Mouse (Mus musculus) skeletal muscle tissue, adult 2 months (tissue): ENCODE results near the gene Dlx6.

ENCODE experiments used
- DNase-seq: peaks from one replicate; pipeline ENCODE4 v3.0.0-alpha.2; 2012; ENCODE audit warnings: low read depth, low spot score

Gene Dlx6

DNA sequence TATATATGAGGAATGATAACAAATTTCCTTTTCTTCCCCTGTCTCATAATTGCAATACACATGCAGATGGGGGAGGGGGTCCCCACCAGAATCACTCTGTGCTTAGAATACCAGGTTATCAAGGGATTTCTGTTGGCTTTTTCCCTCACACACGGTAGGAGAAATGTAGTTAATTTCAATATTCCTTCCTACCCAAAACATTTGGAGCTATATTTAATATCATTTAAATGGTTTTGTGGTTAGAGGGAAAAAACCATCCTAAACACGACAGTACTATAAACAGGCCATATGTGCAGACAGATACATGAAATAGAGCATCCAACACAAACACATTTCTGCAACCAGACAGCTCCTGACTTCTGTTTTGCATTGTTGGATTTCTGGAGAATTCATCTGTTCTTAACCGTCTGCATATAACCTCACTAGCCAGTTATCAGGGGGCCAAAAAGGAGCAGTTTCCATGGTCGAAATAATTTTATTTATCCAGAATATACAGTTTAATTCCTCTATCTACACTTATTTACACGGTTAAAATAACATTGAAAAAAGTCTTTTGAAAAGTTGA is 14.3 kb downstream of the Dlx6 start:
- no peak for DNase-seq

- no peak for DNase-seq
Measured at GRCm38 (mm10) chr6:6877981-6878840, 15.1 kb downstream of the Dlx6 start.

DNA sequence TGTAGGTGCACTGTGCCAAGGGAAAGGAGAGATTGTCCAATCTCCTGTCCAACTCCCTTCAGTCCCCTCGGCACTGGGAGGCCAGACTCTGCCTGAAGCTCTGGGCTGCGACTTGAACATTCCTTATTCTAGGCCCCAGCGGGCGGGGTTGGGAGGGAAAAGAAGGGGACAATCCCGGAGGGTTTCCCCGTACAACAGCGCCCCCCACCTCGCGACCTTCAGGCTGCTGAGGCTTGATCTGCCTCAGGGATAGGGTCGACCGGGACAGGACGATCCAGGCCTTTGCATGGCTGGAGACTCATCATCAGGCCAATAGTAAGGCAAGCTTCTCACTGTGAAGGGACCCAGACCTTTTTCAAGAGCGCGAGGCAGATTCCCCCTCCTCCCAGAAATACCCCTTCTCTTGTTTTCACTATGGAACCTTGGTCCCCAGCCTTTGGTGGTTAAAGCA is 15.7 kb downstream of the Dlx6 start:
- no peak for DNase-seq

- DNase-seq: no peak
Measured at GRCm38 (mm10) chr6:6879371-6880325, 16.5 kb downstream of the Dlx6 start.

DNA sequence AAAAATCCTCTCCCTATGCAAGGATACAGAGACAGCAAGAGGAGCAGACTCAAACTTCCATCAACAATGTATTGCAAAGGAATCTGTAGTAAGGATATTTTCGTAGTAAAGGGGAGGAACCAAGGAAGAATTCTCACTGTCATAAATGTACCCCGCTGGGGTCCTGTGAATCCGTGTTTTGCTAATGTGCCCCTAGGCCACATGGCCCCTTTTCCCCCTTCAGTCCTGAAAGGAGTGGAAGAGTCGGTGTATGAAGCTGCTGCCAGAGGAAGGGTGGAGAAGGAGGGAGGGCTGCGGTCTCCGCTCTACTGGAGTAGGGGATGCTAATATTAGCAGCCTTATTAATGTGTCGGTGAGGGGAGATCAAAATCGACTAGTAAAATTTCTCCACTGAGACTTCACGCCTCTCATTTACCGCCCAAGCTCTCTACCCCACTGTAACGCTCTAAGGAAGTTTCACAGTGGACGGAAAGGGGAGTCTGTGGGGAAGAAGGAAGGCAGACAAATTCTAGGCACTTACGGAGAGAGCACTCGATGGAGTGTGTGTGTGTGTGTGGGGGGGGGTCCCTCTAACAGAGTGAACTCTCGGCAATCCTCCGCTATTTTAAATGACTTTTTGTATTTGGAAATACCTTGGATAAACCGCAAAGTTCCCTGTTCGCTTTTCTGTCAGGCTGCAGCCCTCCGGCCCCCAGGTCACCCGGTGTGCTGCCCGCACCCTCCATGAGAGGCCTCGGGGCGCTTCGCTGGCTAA is 17.4 kb downstream of the Dlx6 start:
- DNase-seq: no peak

- no peak for DNase-seq
Measured at GRCm38 (mm10) chr6:6881115-6881637, 18.0 kb downstream of the Dlx6 start.

GRCm38 (mm10) chr6:6881638-6882190 is 18.6 kb downstream of the Dlx6 start, which contains the start of gene Dlx5:
TSS of gene Dlx5 (minus strand) at chr6:6882085.
- peak; percentile 18 for DNase-seq

- no peak for DNase-seq
Measured at GRCm38 (mm10) chr6:6882266-6882797, 19.2 kb downstream of the Dlx6 start.

DNA sequence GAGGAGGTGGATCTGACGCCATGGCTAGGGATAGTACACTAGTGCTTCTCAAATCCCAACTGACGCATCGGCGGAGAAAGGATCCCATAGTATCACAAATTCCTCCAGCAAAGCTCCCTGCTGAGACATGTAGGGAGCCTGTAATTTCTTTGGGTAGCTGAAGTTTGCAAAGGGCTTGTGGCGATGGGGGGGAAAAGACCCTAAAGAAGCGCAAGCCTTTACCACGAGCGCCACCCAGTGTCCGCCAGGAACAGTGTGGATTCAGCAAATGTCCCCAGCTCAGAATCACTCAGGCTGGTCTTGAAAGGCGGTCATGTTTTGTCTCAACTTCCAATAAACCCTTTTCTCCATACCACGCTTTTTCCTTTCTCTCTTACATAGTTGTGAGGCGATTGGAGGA is 21.8 kb downstream of the Dlx6 start:
- DNase-seq: no peak

DNA sequence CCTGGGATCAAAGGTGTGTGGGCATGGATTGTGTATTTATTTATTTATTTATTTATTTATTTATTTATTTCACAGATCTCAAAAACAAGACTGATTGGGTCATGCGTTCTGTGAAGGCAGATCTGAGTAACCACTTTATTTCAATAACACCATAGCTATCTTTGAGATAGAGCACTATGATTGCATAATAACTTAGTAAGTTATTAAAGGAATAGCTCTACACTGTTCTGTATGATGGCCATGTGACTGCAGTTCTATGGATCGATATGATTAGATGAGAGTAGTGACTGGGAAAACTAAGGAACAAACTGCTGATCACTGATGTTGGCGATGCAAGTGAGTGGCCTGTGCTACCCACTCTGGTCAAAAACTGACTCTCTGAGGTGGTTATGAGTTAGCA is 23.1 kb downstream of the Dlx6 start:
- DNase-seq: no peak

DNA sequence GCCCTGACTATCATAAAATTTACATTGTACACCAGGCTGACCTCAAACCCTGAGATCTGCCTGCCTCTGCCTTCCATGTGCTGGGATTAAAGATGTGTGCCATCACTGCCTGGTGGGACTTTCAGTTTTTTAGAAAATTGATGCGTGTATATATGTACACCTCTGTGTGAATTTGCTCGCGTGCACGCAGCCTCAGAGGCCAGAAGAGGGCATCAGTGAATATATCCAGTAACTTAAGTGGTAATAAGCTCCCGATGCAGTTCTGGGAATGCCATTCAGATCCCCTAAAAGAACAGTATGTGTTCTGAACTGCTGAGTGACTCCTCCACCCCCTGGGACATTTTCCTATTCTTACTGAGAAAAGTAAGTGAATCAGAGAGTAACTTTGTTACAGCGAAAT is 26.9 kb downstream of the Dlx6 start:
- DNase-seq: no peak

GRCm38 (mm10) chr6:6909586-6909985 is 46.5 kb downstream of the Dlx6 start:
- DNase-seq: peak; percentile 74

- DNase-seq: no peak
Measured at GRCm38 (mm10) chr6:6914304-6914703, 51.2 kb downstream of the Dlx6 start.

GRCm38 (mm10) chr6:6914849-6915525 is 51.9 kb downstream of the Dlx6 start:
- peak; percentile 8 for DNase-seq

DNA sequence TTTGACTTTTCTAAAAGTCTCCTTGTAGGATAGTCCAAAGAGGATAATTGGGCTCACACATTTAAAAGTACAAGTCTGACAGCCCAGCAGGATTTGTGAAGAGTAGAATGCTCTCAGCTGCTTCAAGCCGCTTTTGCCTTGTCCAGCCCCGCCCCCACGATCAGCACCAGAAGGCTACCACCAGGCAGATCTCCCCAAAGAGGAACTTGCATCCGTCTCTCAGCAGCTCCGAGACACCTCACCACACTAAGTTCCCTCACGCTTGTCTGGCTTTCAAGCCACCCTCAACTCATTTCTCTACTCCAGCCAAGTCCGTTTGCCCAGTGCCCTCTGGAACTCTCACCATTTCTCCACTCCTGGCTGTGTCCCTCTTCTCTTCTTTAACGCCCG is 52.4 kb downstream of the Dlx6 start:
- no peak for DNase-seq

DNA sequence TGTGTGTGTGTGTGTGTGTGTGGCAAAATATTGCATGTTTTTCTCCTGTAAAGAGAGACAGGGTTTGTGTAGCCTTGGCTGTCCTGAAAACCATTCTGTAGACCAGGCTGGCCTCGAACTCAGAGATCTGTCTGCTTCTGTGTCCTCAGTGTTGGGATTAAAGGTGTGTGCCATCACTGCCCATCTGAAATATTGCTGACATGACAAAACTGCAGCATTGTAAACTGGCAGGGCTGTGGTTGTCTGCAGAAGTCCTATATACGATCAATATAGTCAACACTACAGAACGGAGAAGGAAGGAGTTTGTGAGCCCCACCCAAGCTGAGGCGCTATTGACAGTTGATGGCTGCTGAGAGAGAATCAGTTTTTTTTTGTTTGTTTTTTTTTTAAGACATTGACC is 54.2 kb downstream of the Dlx6 start:
- DNase-seq: no peak
